Comparison of ENCODE assay signal across 31 mouse cellular contexts in genomic region chr4:104935436-104935835, GRCm38 (mm10). TPM values are rescaled to one million over a fixed set of nuclear protein-coding genes. Genes with fewer than 3 reads are reported as not detected.
DNase-seq lines count a peak whose midpoint lies in the region; TF ChIP-seq lines count a peak whose summit lies in the region.
"Had no signal": no experiment of that assay in that cellular context is flagged by ENCODE, and none has a peak within 500 bp of the region (broad histone marks: within the 10 kb centered on the region; RNA-seq: fewer than 3 reads in every experiment).

No protein-coding gene starts in this region.

- WGBS in heart, embryonic 10.5 days, result 64% methylated on average over 3 of the region's 3 CpGs

- H3K4me1 ChIP-seq in heart, embryonic 10.5 days, result peaks cover 39% of the 10 kb centered on the region
- H3K4me1 ChIP-seq: liver, embryonic 13.5 days; megakaryocyte, embryonic 14.5 days; midbrain, embryonic 12.5 days; stomach, embryonic 15.5 days had no signal

- H3K4me2 ChIP-seq in myocyte (ENCODE audit: low read depth), result peak overlapping the region; percentile 51
- H3K4me2 ChIP-seq: heart, embryonic 15.5 days; hindbrain, embryonic 13.5 days; limb, embryonic 15.5 days; liver, embryonic 13.5 days; midbrain, embryonic 12.5 days; neural tube, embryonic 13.5 days; stomach, embryonic 15.5 days had no signal

- no peak overlapping the region for H3K4me3 ChIP-seq in heart, embryonic 10.5 days
- H3K4me3 ChIP-seq in myocyte, result no peak overlapping the region
- H3K4me3 ChIP-seq: heart, embryonic 15.5 days; hindbrain, embryonic 13.5 days; limb, embryonic 10.5 days; limb, embryonic 15.5 days; liver, embryonic 13.5 days; megakaryocyte, embryonic 14.5 days; midbrain, embryonic 12.5 days; neural tube, embryonic 13.5 days; stomach, embryonic 15.5 days had no signal

- H3ac ChIP-seq in myocyte (ENCODE audit: control insufficient read depth, insufficient read length), result no peak overlapping the region

- DNase-seq in adrenal gland, adult 2 months, result peak; percentile 28
- DNase-seq in adrenal gland, postnatal 25 days, result no peak
- no peak for DNase-seq in heart, embryonic 10.5 days (ENCODE audit: low spot score)
- no peak for DNase-seq in heart, postnatal 25 days (ENCODE audit: low spot score)
- DNase-seq in NIH3T3 (ENCODE audit: low read depth), result peak; percentile 20
- no peak for DNase-seq in urinary bladder, postnatal 4 days (ENCODE audit: low spot score in 2 of 2)
- DNase-seq: cerebellum, adult 2 months; gastrocnemius, postnatal 10 days; heart, postnatal 4 days; kidney, adult 9 months; kidney, postnatal 10 days; layer of hippocampus, postnatal 36 days; liver, embryonic 13.5 days; lung, adult 18-20 months; lung, postnatal 4 days; thymus, adult 18-20 months; thymus, postnatal 36 days had no signal

- H3K9me3 ChIP-seq in heart, embryonic 10.5 days, result no peaks in the 10 kb centered on the region
- H3K9me3 ChIP-seq: heart, embryonic 15.5 days; hindbrain, embryonic 13.5 days; limb, embryonic 10.5 days; limb, embryonic 15.5 days; liver, embryonic 13.5 days; megakaryocyte, embryonic 14.5 days; midbrain, embryonic 12.5 days; neural tube, embryonic 13.5 days; stomach, embryonic 15.5 days had no signal

- TF ChIP-seq POLR2A in myocyte (IDR thresholded peaks at IDR 0.05; ENCODE audit: insufficient read length, low read depth), result no peak

- no peaks in the 10 kb centered on the region for H3K36me3 ChIP-seq in heart, embryonic 10.5 days
- no peaks in the 10 kb centered on the region for H3K36me3 ChIP-seq in myocyte (ENCODE audit: control insufficient read depth, insufficient read depth)
- H3K36me3 ChIP-seq: heart, embryonic 15.5 days; hindbrain, embryonic 13.5 days; limb, embryonic 10.5 days; limb, embryonic 15.5 days; liver, embryonic 13.5 days; midbrain, embryonic 12.5 days; neural tube, embryonic 13.5 days; stomach, embryonic 15.5 days had no signal

- H3K79me2 ChIP-seq in myocyte (ENCODE audit: control insufficient read depth, insufficient read depth), result no peaks in the 10 kb centered on the region

- peak overlapping the region; percentile 50 for H3K27ac ChIP-seq in heart, embryonic 10.5 days
- H3K27ac ChIP-seq: heart, embryonic 15.5 days; hindbrain, embryonic 13.5 days; limb, embryonic 10.5 days; limb, embryonic 15.5 days; liver, embryonic 13.5 days; midbrain, embryonic 12.5 days; neural tube, embryonic 13.5 days; stomach, embryonic 15.5 days had no signal

- intact Hi-C loops in heart, postnatal 25 days (cut with DNase I), result no loop called here

- H3K27me3 ChIP-seq in heart, embryonic 10.5 days (ENCODE audit: insufficient read depth, poor library complexity, severe bottlenecking), result no peaks in the 10 kb centered on the region
- H3K27me3 ChIP-seq in myocyte (ENCODE audit: control insufficient read depth, insufficient read depth, insufficient read length), result no peaks in the 10 kb centered on the region
- H3K27me3 ChIP-seq: heart, embryonic 15.5 days; hindbrain, embryonic 13.5 days; limb, embryonic 15.5 days; liver, embryonic 13.5 days; megakaryocyte, embryonic 14.5 days; neural tube, embryonic 13.5 days; stomach, embryonic 15.5 days had no signal

TF ChIP-seq in myocyte, 11 proteins besides CTCF, POLR2A, EP300 and RAD21:
- no peak for TF ChIP-seq TCF3 (IDR thresholded peaks at IDR 0.05; ENCODE audit: insufficient read length, low read depth)
- no peak for TF ChIP-seq CEBPB (IDR thresholded peaks at IDR 0.05; ENCODE audit: insufficient read depth, poor library complexity, severe bottlenecking)
- TF ChIP-seq SRF (IDR thresholded peaks at IDR 0.05; ENCODE audit: control insufficient read depth, insufficient read length, low read depth), result no peak
- TF ChIP-seq USF1 (IDR thresholded peaks at IDR 0.05; ENCODE audit: low read depth), result no peak
- TF ChIP-seq POLR2AphosphoS2 (IDR thresholded peaks at IDR 0.05; ENCODE audit: insufficient read length, low read depth), result no peak

RNA-seq across cellular contexts. Expression of gene Fyb2, which starts 22.2 kb away (rescaled TPM):
- total RNA-seq in adrenal gland, adult 2 months (2021), result under 1 TPM; 0.55 to 0.78 TPM
- polyA plus RNA-seq in adrenal gland, adult 2 months (2012; rRNA removed), result not detected in 2 replicates
- total RNA-seq in adrenal gland, postnatal 25 days (2021), result 0.67 and 0.94 TPM in 2 replicates
- polyA plus RNA-seq in heart, embryonic 10.5 days (2016; fragmentation: Nextera tagmentation; extraction: Ambion mirVana), result 0.10 and 0.24 TPM in 2 replicates
- total RNA-seq in heart, postnatal 25 days (2021), result under 1 TPM in 1 of 2 experiments, not detected in 1; 0.08 TPM
- polyA plus RNA-seq in myocyte (2012; fragmentation: generic; extraction: Trizol), result 0.08 TPM
- total RNA-seq: heart, postnatal 4 days had no signal
- polyA plus RNA-seq: limb, embryonic 10.5 days had no signal

RNA-seq across cellular contexts. Expression of gene C8a, which starts 59.2 kb away (rescaled TPM):
- total RNA-seq in adrenal gland, adult 2 months (2021), result under 1 TPM in 1 of 2 experiments, not detected in 1; 0.69 TPM
- polyA plus RNA-seq in adrenal gland, adult 2 months (2012; rRNA removed), result not detected in 2 replicates
- total RNA-seq in adrenal gland, postnatal 25 days (2021), result 0.24 and 2.3 TPM in 2 replicates
- polyA plus RNA-seq in heart, embryonic 10.5 days (2016; fragmentation: Nextera tagmentation; extraction: Ambion mirVana), result 0.14 and 1.1 TPM in 2 replicates
- total RNA-seq in heart, postnatal 25 days (2021), result not detected
- not detected for polyA plus RNA-seq in myocyte (2012; fragmentation: generic; extraction: Trizol)
- total RNA-seq: gastrocnemius, postnatal 10 days; heart, adult 8-10 months; heart, postnatal 4 days; layer of hippocampus, postnatal 36 days; midbrain, postnatal 0 days had no signal
- polyA plus RNA-seq: embryonic facial prominence, embryonic 11.5 days; forebrain, embryonic 16.5 days; heart, embryonic 15.5 days; hindbrain, embryonic 13.5 days; limb, embryonic 10.5 days; lung, postnatal 0 days; midbrain, embryonic 12.5 days; neural tube, embryonic 13.5 days had no signal

Comparison
In these comparisons a context has a peak if more than half of its experiments do, and no peak if none do; other contexts are left out.
1. DNase-seq: peak in adrenal gland, adult 2 months (single experiment) and NIH3T3 (single experiment); none in adrenal gland, postnatal 25 days (single experiment), heart, embryonic 10.5 days (single experiment), heart, postnatal 25 days (single experiment) and urinary bladder, postnatal 4 days (0 of 2).